Mouse (Mus musculus) CH12.LX (cell line): ENCODE data around the gene Clcn6. TPM values are rescaled to one million over a fixed set of nuclear protein-coding genes. Genes with fewer than 3 reads are reported as not detected.

Experiments used
- DNase-seq: peaks from one replicate; pipeline ENCODE4 v3.0.0-alpha.2; 2013; ENCODE audit errors: extremely low read depth
- H3K27ac ChIP-seq: 2 replicates; pipeline ENCODE4 v1.5.1; 2012; ENCODE audit warnings: low read depth, mild to moderate bottlenecking, control low read depth, moderate library complexity; ENCODE audit not compliant: insufficient read depth
- H3K27me3 ChIP-seq: replicated peaks from 2 replicates; pipeline ENCODE3; 2012; ENCODE audit warnings: inconsistent platforms
- H3K36me3 ChIP-seq, 2 experiments: replicated peaks in 1 of 2; 2 replicates each; pipeline versions ENCODE3 to v1.6.1; 2012; ENCODE audit warnings: inconsistent platforms in 1 of 2, low read length in 1 of 2, mild to moderate bottlenecking in 1 of 2, mixed read lengths in 1 of 2, moderate library complexity in 1 of 2; ENCODE audit not compliant: control insufficient read depth in 1 of 2, insufficient read depth in 1 of 2
- H3K4me1 ChIP-seq, 2 experiments: 2 replicates each; pipeline ENCODE4 v1.6.1; 2012; ENCODE audit warnings: inconsistent platforms in 1 of 2, moderate library complexity in 1 of 2; ENCODE audit not compliant: insufficient read depth in 2 of 2, control insufficient read depth in 1 of 2
- H3K4me2 ChIP-seq: 2 replicates; pipeline ENCODE4 v1.6.1; 2012; ENCODE audit warnings: low read depth, mild to moderate bottlenecking, control low read depth; ENCODE audit not compliant: poor library complexity, insufficient read depth, severe bottlenecking
- H3K4me3 ChIP-seq, 3 experiments: fragments of 150-350 bp in 1 of 3; sonication (generic) in 1 of 3; replicated peaks in 1 of 3; 2 replicates each; pipeline versions ENCODE3 to v1.5.1; 2011 to 2012; ENCODE audit warnings: low read depth in 2 of 3, low read length in 2 of 3, mild to moderate bottlenecking in 2 of 3, moderate library complexity in 2 of 3, control low read depth in 1 of 3, improper control_type of control experiment in 1 of 3, inconsistent platforms in 1 of 3, mixed read lengths in 1 of 3; ENCODE audit not compliant: poor library complexity in 1 of 3
- H3K79me2 ChIP-seq: replicated peaks from 2 replicates; pipeline ENCODE4 v1.6.1; 2012; ENCODE audit warnings: mild to moderate bottlenecking, moderate library complexity; ENCODE audit not compliant: control insufficient read depth, poor library complexity, insufficient read depth, severe bottlenecking; ENCODE audit errors: extremely low read depth
- H3K9ac ChIP-seq: 2 replicates; pipeline ENCODE4 v1.6.1; 2012; ENCODE audit warnings: low read depth, mild to moderate bottlenecking, control low read depth, moderate library complexity; ENCODE audit not compliant: insufficient read depth
- H3K9me3 ChIP-seq: replicated peaks from 2 replicates; pipeline ENCODE3; 2012; ENCODE audit warnings: low read length, inconsistent platforms, mixed read lengths
- CTCF ChIP-seq, 2 experiments: IDR thresholded peaks in 1 of 2; conservative IDR thresholded peaks in 1 of 2; 2 replicates each; pipeline ENCODE4 v1.5.1; 2011 to 2012; ENCODE audit warnings: low read depth in 2 of 2, low read length in 2 of 2, improper control_type of control experiment in 1 of 2, inconsistent platforms in 1 of 2, mild to moderate bottlenecking in 1 of 2, moderate library complexity in 1 of 2
- EP300 ChIP-seq: IDR thresholded peaks from 2 replicates; pipeline ENCODE4 v1.6.1; 2011; ENCODE audit warnings: low read length, improper control_type of control experiment
- JUN ChIP-seq: IDR thresholded peaks from 2 replicates; pipeline ENCODE4 v1.6.1; 2011; ENCODE audit warnings: low read depth, mild to moderate bottlenecking, low read length, improper control_type of control experiment, moderate library complexity; ENCODE audit not compliant: insufficient read depth
- JUND ChIP-seq: conservative IDR thresholded peaks from 2 replicates; pipeline ENCODE4 v1.6.1; 2011; ENCODE audit warnings: low read depth, low read length, improper control_type of control experiment
- KAT2A ChIP-seq: IDR thresholded peaks from 2 replicates; pipeline ENCODE4 v1.6.1; 2012; ENCODE audit warnings: low read length, improper control_type of control experiment, inconsistent platforms; ENCODE audit not compliant: insufficient replicate concordance
- MAX ChIP-seq: IDR thresholded peaks from 2 replicates; pipeline ENCODE4 v1.6.1; 2011; ENCODE audit warnings: low read length, improper control_type of control experiment
- MAZ ChIP-seq: IDR thresholded peaks from 2 replicates; pipeline ENCODE4 v1.6.1; 2012; ENCODE audit warnings: low read depth, mild to moderate bottlenecking, inconsistent platforms, low read length, improper control_type of control experiment, moderate library complexity
- MXI1 ChIP-seq: IDR thresholded peaks from 2 replicates; pipeline ENCODE4 v1.6.1; 2011; ENCODE audit warnings: mild to moderate bottlenecking, low read depth, low read length, improper control_type of control experiment
- NELFE ChIP-seq: IDR thresholded peaks from 2 replicates; pipeline ENCODE4 v1.6.1; 2011; ENCODE audit warnings: low read depth, low read length, improper control_type of control experiment
- NRF1 ChIP-seq: IDR thresholded peaks from 2 replicates; pipeline ENCODE4 v1.6.1; 2014; ENCODE audit warnings: low read depth, mild to moderate bottlenecking, inconsistent platforms, low read length, improper control_type of control experiment, moderate library complexity
- POLR2A ChIP-seq: IDR thresholded peaks from 2 replicates; pipeline ENCODE4 v1.6.1; 2011; ENCODE audit warnings: low read depth, mild to moderate bottlenecking, improper control_type of control experiment, low read length
- RAD21 ChIP-seq: IDR thresholded peaks from 2 replicates; pipeline ENCODE4 v1.6.1; 2011; ENCODE audit warnings: low read depth, mild to moderate bottlenecking, low read length, improper control_type of control experiment, moderate library complexity
- SMC3 ChIP-seq: IDR thresholded peaks from 2 replicates; pipeline ENCODE4 v1.6.1; 2011; ENCODE audit warnings: low read depth, low read length, improper control_type of control experiment
- TBP ChIP-seq: conservative IDR thresholded peaks from 2 replicates; pipeline ENCODE4 v1.6.1; 2011; ENCODE audit warnings: low read depth, low read length, improper control_type of control experiment
- USF2 ChIP-seq: conservative IDR thresholded peaks from 2 replicates; pipeline ENCODE4 v1.6.1; 2011; ENCODE audit warnings: low read depth, low read length, improper control_type of control experiment
- ZC3H11A ChIP-seq: IDR thresholded peaks from 2 replicates; pipeline ENCODE4 v1.6.1; 2012; ENCODE audit warnings: low read depth, mild to moderate bottlenecking, inconsistent platforms, low read length, improper control_type of control experiment
- ZKSCAN1 ChIP-seq: IDR thresholded peaks from 2 replicates; pipeline ENCODE4 v1.6.1; 2012; ENCODE audit warnings: low read depth, inconsistent platforms, low read length, improper control_type of control experiment, borderline replicate concordance
- ZMIZ1 ChIP-seq: IDR thresholded peaks from 2 replicates; pipeline ENCODE4 v1.6.1; 2012; ENCODE audit warnings: low read depth, mild to moderate bottlenecking, inconsistent platforms, low read length, improper control_type of control experiment
- ZNF384 ChIP-seq: IDR thresholded peaks from 2 replicates; pipeline ENCODE4 v1.6.1; 2012; ENCODE audit warnings: low read depth, low read length, improper control_type of control experiment, inconsistent platforms
- dilution Hi-C: fragments of 300-500 bp; cut with MboI; formaldehyde crosslinking; loops from 2 replicates; pipeline ENCODE4 v1.14.3; 2020; ENCODE audit warnings: low sequenced_read_pairs; ENCODE audit not compliant: extremely low pct_unique_long_range_greater_than_20kb, extremely low pct_ligation_motif_present
- in situ Hi-C: fragments of 300-500 bp; cut with MboI; formaldehyde crosslinking; loops from 3 replicates; pipeline ENCODE4 v1.14.3; 2019; ENCODE audit warnings: low sequenced_read_pairs, low pct_ligation_motif_present, low pct_unique_long_range_greater_than_20kb, mixed read lengths
- polyA plus RNA-seq: library from polyadenylated mRNA; unstranded; fragments of >175 nt; gene quantifications from 2 replicates; pipeline ENCODE4 v1.2.1, GENCODE M21; 2012; ENCODE audit warnings: low read depth; ENCODE audit not compliant: insufficient read length
- total RNA-seq, 2 experiments: library from RNA; depleted of rRNA; stranded (reverse); fragments of 300-350 nt in 1 of 2; fragments of >200 nt in 1 of 2; gene quantifications; 2 replicates each; pipeline ENCODE4 v1.2.3; 2012 to 2014

Gene Clcn6
- total and polyA plus RNA-seq, 3 experiments = 4.8 to 10.6 (median 5.7) TPM

DNA sequence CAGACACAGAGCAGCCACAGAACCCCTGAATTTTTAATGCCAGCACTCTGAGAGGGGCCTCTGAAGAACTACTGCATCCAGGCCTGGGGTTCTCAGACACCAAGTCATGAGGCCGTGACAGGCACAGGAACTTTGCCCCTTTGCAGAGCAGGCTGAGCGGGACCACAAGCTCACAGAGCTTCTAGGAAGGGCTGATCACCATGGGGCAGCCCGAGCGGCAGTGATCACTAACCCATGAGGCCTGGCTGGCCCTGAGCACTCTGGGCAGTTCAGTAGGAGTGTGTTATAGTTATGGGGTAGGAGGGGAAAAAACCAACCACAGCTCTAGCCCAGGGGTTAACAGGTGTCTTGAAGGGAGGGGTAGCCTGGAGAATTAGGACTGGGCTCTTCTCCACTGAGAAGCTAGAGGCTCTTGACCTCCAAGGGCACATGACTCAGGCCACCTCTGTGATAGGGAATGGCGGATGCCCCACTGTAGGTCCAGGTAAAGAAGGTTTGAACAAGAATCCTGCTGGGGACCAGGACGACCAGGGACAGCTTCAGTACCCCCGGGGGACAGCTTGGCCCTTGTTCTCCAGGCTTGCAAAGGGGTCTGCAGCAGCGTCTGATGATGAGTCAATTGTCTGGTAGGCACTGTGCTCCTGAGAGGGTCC, 41.4 kb upstream of the Clcn6 start:
- TF ChIP-seq EP300 (no peak), MXI1 (no peak), ZC3H11A (no peak), NELFE (no peak), JUN (no peak), TBP (no peak), ZNF384 (no peak), MAZ (no peak), RAD21 (no peak), ZKSCAN1 (no peak), KAT2A (no peak), POLR2A (no peak), JUND (no peak), MAX (no peak), NRF1 (no peak)
- Histone ChIP-seq H3K4me3 (no peak overlapping the region), H3K4me1 (no peaks in the 10 kb centered on the region), H3K36me3 (peaks cover 28 to 42% of the 10 kb centered on the region in 2 experiments), H3K9ac (no peak overlapping the region), H3K27ac (no peak overlapping the region), H3K79me2 (no peaks in the 10 kb centered on the region), H3K4me2 (no peak overlapping the region), H3K9me3 (no peaks in the 10 kb centered on the region), H3K27me3 (peaks cover under 1% of the 10 kb centered on the region)
- in situ Hi-C loops (no loop called here), dilution Hi-C loops (no loop called here)
- DNase-seq = no peak

DNA sequence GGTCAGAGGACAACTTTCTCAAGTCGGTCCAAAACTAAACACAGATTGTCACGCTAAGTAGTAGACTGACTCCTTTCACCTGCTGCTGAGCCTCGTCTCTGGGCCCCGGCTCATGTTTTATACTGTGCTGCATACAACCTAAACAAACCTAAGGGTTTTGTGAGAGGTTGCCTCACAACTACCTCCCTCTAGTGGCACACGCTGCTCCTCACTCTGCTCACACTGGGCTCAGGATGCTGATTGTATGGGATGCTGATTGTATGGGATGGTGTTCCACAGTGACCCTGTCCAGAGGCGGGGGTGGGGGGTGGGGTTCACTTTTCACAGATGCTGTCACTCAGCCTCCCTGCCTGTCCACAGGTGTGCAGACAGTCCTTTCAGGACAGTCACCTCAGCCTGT, 40.6 kb upstream of the Clcn6 start:
- no peak for TF ChIP-seq ZMIZ1
- TF ChIP-seq CTCF (conservative IDR thresholded peaks at IDR 0.05 in 1 of 2, IDR thresholded peaks at IDR 0.05 in 1 of 2; ENCODE audit: low read depth in 2 of 2, low read length in 2 of 2) = peak in 1 of 2 experiments; percentile 39; a peak in 2 of 4 replicates
- TF ChIP-seq POLR2A = no peak
- TF ChIP-seq SMC3 = 0 out of 2 replicates have a peak, but pooled peaks have one; percentile 7
- no peak for TF ChIP-seq USF2
- Histone ChIP-seq H3K36me3 (peaks cover 28 to 42% of the 10 kb centered on the region in 2 experiments), H3K79me2 (no peaks in the 10 kb centered on the region), H3K4me3 (no peak overlapping the region), H3K4me1 (0 out of 4 replicates have a peak, but pooled peaks cover 0 to 3% of the 10 kb centered on the region in 2 experiments), H3K4me2 (no peak overlapping the region), H3K9ac (no peak overlapping the region), H3K9me3 (no peaks in the 10 kb centered on the region), H3K27me3 (peaks cover 1% of the 10 kb centered on the region), H3K27ac (no peak overlapping the region)
- DNase-seq = no peak
- dilution Hi-C loops (no loop called here), in situ Hi-C loops (no loop called here)
